Mouse (Mus musculus) ES-E14 (cell line): ENCODE measurements at regions not wholly inside any gene's neighbourhood (a gene's known extent, or its start where the extent isn't known, plus 50 kb on each side); places are given as distances from the start of the nearest gene placed in this dataset.

Experiments
- DNase-seq: peaks from one replicate; pipeline ENCODE4 v3.0.0-alpha.2; 2013; ENCODE audit warnings: low read depth, low spot score
- H3K27ac ChIP-seq: 2 replicates; pipeline ENCODE4 v1.5.1; 2012; ENCODE audit warnings: low read depth, mild to moderate bottlenecking, low read length, moderate library complexity, mixed read lengths; ENCODE audit not compliant: poor library complexity, insufficient read depth, severe bottlenecking
- H3K36me3 ChIP-seq: 2 replicates; pipeline ENCODE4 v1.6.1; 2012; ENCODE audit warnings: mild to moderate bottlenecking, low read length, moderate library complexity, mixed read lengths; ENCODE audit not compliant: control insufficient read depth, poor library complexity, insufficient read depth, severe bottlenecking
- H3K4me1 ChIP-seq, 2 experiments: fragments of 150-350 bp in 1 of 2; sonication (generic) in 1 of 2; 2 replicates each; pipeline ENCODE4 v1.6.1; 2012; ENCODE audit warnings: low read length in 2 of 2, mild to moderate bottlenecking in 1 of 2, mixed read lengths in 1 of 2; ENCODE audit not compliant: control insufficient read depth in 2 of 2, insufficient read depth in 2 of 2, poor library complexity in 1 of 2
- H3K4me3 ChIP-seq, 2 experiments: fragments of 150-350 bp in 1 of 2; sonication (generic) in 1 of 2; 2 replicates each; pipeline ENCODE4 v1.5.1; 2012; ENCODE audit warnings: low read length in 2 of 2, low read depth in 1 of 2, mild to moderate bottlenecking in 1 of 2, mixed read lengths in 1 of 2; ENCODE audit not compliant: insufficient read depth in 1 of 2, poor library complexity in 1 of 2, severe bottlenecking in 1 of 2
- H3K9ac ChIP-seq: 2 replicates; pipeline ENCODE4 v1.6.1; 2012; ENCODE audit warnings: low read depth, mild to moderate bottlenecking, low read length, mixed read lengths; ENCODE audit not compliant: poor library complexity, insufficient read depth, severe bottlenecking
- H3K9me3 ChIP-seq: fragments of 150-350 bp; sonication (generic); 2 replicates; pipeline ENCODE4 v1.6.1; 2012; ENCODE audit warnings: low read depth, mild to moderate bottlenecking, low read length; ENCODE audit not compliant: control insufficient read depth, insufficient read depth
- CHD2 ChIP-seq: IDR thresholded peaks from 2 replicates; pipeline ENCODE4 v1.6.1; 2014; ENCODE audit warnings: mild to moderate bottlenecking, low read depth, low read length, inconsistent platforms
- HCFC1 ChIP-seq: IDR thresholded peaks from 2 replicates; pipeline ENCODE4 v1.6.1; 2012; ENCODE audit warnings: low read length, inconsistent platforms, borderline replicate concordance; ENCODE audit not compliant: insufficient read depth
- MAFK ChIP-seq: IDR thresholded peaks from 2 replicates; pipeline ENCODE4 v1.6.1; 2014; ENCODE audit warnings: mild to moderate bottlenecking, low read depth, low read length, inconsistent platforms; ENCODE audit not compliant: insufficient read depth
- ZC3H11A ChIP-seq: IDR thresholded peaks from 2 replicates; pipeline ENCODE4 v1.6.1; 2012; ENCODE audit warnings: low read depth, mild to moderate bottlenecking, inconsistent platforms, low read length, borderline replicate concordance
- ZNF384 ChIP-seq: IDR thresholded peaks from 2 replicates; pipeline ENCODE4 v1.6.1; 2012; ENCODE audit warnings: low read depth, low read length, inconsistent platforms
- in situ Hi-C, 2 experiments: fragments of 600-800 bp; cut with MboI; formaldehyde crosslinking; loops; one replicate each; pipeline ENCODE4 v1.15.1; 2025; ENCODE audit warnings: low sequenced_read_pairs in 2 of 2, inconsistent platforms in 1 of 2; ENCODE audit not compliant: unreplicated experiment in 2 of 2

- Histone ChIP-seq H3K4me3 (no peak overlapping the region), H3K4me1 (no peaks in the 10 kb centered on the region), H3K9me3 (no peaks in the 10 kb centered on the region), H3K27ac (no peak overlapping the region), H3K9ac (no peak overlapping the region), H3K36me3 (no peaks in the 10 kb centered on the region; the same call in 1 of the 2 replicates)
- no peak for TF ChIP-seq CHD2
- TF ChIP-seq ZNF384 = no peak
- TF ChIP-seq ZC3H11A = no peak
- TF ChIP-seq HCFC1 = no peak
- in situ Hi-C loops = no loop called here
- DNase-seq = no peak
These were observed 367.0 kb upstream of the Npvf start for GRCm38 (mm10) chr6:51021206-51021605.

- H3K27ac ChIP-seq = no peak overlapping the region
- no peak overlapping the region for H3K4me3 ChIP-seq
- no peaks in the 10 kb centered on the region; the same call in 1 of the 2 replicates for H3K36me3 ChIP-seq
- TF ChIP-seq ZNF384 (no peak), ZC3H11A (no peak)
- H3K4me1 ChIP-seq = no peaks in the 10 kb centered on the region
- no peak overlapping the region for H3K9ac ChIP-seq
- in situ Hi-C loops = no loop called here
- DNase-seq = no peak
- no peaks in the 10 kb centered on the region for H3K9me3 ChIP-seq
These were observed 369.1 kb upstream of the Npvf start for GRCm38 (mm10) chr6:51023361-51023760.

- Histone ChIP-seq H3K27ac (no peak overlapping the region), H3K4me3 (no peak overlapping the region), H3K4me1 (no peaks in the 10 kb centered on the region), H3K36me3 (no peaks in the 10 kb centered on the region; the same call in 1 of the 2 replicates), H3K9me3 (no peaks in the 10 kb centered on the region), H3K9ac (no peak overlapping the region)
- TF ChIP-seq ZC3H11A = no peak
- no peak for TF ChIP-seq HCFC1
- no peak for TF ChIP-seq MAFK
- no peak for TF ChIP-seq CHD2
- no peak for TF ChIP-seq ZNF384
- in situ Hi-C loops = no loop called here
- no peak for DNase-seq
These were observed 370.5 kb upstream of the Npvf start for GRCm38 (mm10) chr6:51024756-51025155.

GRCm38 (mm10) chr6:51025411-51025810 is 371.2 kb upstream of the Npvf start:
- H3K9ac ChIP-seq = no peak overlapping the region
- no peak overlapping the region for H3K27ac ChIP-seq
- H3K4me3 ChIP-seq = no peak overlapping the region
- no peaks in the 10 kb centered on the region for H3K4me1 ChIP-seq
- no peaks in the 10 kb centered on the region; the same call in 1 of the 2 replicates for H3K36me3 ChIP-seq
- no peak for DNase-seq
- TF ChIP-seq CHD2 = no peak
- TF ChIP-seq ZNF384 = no peak
- TF ChIP-seq ZC3H11A = no peak
- in situ Hi-C loops = no loop called here
- H3K9me3 ChIP-seq = no peaks in the 10 kb centered on the region

GRCm38 (mm10) chr6:51027296-51027695 is 373.1 kb upstream of the Npvf start:
- Histone ChIP-seq H3K9me3 (no peaks in the 10 kb centered on the region), H3K4me3 (no peak overlapping the region), H3K36me3 (no peaks in the 10 kb centered on the region; the same call in 1 of the 2 replicates), H3K4me1 (no peaks in the 10 kb centered on the region), H3K9ac (no peak overlapping the region), H3K27ac (no peak overlapping the region)
- no peak for DNase-seq
- in situ Hi-C loops = no loop called here
- TF ChIP-seq ZC3H11A = no peak
- TF ChIP-seq MAFK = no peak
- no peak for TF ChIP-seq CHD2
- TF ChIP-seq ZNF384 = no peak
- no peak for TF ChIP-seq HCFC1
